Mouse (Mus musculus) cerebellum, adult 11-12 months (tissue): Measurements from ENCODE around the gene Nrxn3.

Experiments used
- DNase-seq: peaks from one replicate; pipeline ENCODE4 v3.0.0; 2022

Gene Nrxn3

GRCm38 (mm10) chr12:88816865-88817264, 94.2 kb downstream of the Nrxn3 start:
- no peak for DNase-seq

- DNase-seq = peak; percentile 24
Measured at GRCm38 (mm10) chr12:88818622-88819334, 96.1 kb downstream of the Nrxn3 start.

GRCm38 (mm10) chr12:88819335-88819709, 96.6 kb downstream of the Nrxn3 start:
- no peak for DNase-seq

- no peak for DNase-seq
Measured at GRCm38 (mm10) chr12:88820131-88820530, 97.5 kb downstream of the Nrxn3 start.

- DNase-seq = no peak
Measured at GRCm38 (mm10) chr12:88830851-88831250, 108.2 kb downstream of the Nrxn3 start.

- DNase-seq = no peak
Measured at GRCm38 (mm10) chr12:88835821-88836220, 113.1 kb downstream of the Nrxn3 start.

GRCm38 (mm10) chr12:88839724-88840123, 117.0 kb downstream of the Nrxn3 start:
- no peak for DNase-seq

GRCm38 (mm10) chr12:88841350-88841749, 118.7 kb downstream of the Nrxn3 start:
- no peak for DNase-seq

GRCm38 (mm10) chr12:88850400-88851179, 127.9 kb downstream of the Nrxn3 start:
- DNase-seq = no peak

GRCm38 (mm10) chr12:88854039-88854438, 131.4 kb downstream of the Nrxn3 start:
- DNase-seq = no peak

- no peak for DNase-seq
Measured at GRCm38 (mm10) chr12:88857701-88858100, 135.0 kb downstream of the Nrxn3 start.

GRCm38 (mm10) chr12:88859456-88860345, 137.0 kb downstream of the Nrxn3 start:
- DNase-seq = no peak

GRCm38 (mm10) chr12:88860397-88860796, 137.7 kb downstream of the Nrxn3 start:
- DNase-seq = no peak

GRCm38 (mm10) chr12:88863069-88863468, 140.4 kb downstream of the Nrxn3 start:
- no peak for DNase-seq

- DNase-seq = no peak
Measured at GRCm38 (mm10) chr12:88868288-88868687, 145.6 kb downstream of the Nrxn3 start.

GRCm38 (mm10) chr12:88897331-88897730, 174.7 kb downstream of the Nrxn3 start:
- no peak for DNase-seq

- DNase-seq = no peak
Measured at GRCm38 (mm10) chr12:88900014-88900727, 177.5 kb downstream of the Nrxn3 start.

- no peak for DNase-seq
Measured at GRCm38 (mm10) chr12:88900728-88901080, 178.0 kb downstream of the Nrxn3 start.

GRCm38 (mm10) chr12:88910761-88911160, 188.1 kb downstream of the Nrxn3 start:
- peak; percentile 9 for DNase-seq

GRCm38 (mm10) chr12:88916752-88917151, 194.1 kb downstream of the Nrxn3 start:
- no peak for DNase-seq

GRCm38 (mm10) chr12:88924896-88925295, 202.2 kb downstream of the Nrxn3 start:
- no peak for DNase-seq

GRCm38 (mm10) chr12:88926306-88926705, 203.6 kb downstream of the Nrxn3 start:
- no peak for DNase-seq

GRCm38 (mm10) chr12:88931713-88932112, 209.0 kb downstream of the Nrxn3 start:
- peak; percentile 12 for DNase-seq
